Mouse (Mus musculus) liver, embryonic 16.5 days (tissue): ENCODE measurements around the gene Rabl6. TPM values are rescaled to one million over a fixed set of nuclear protein-coding genes. Genes with fewer than 3 reads are reported as not detected.

Experiments
- ATAC-seq: fragments of 200-750 bp; cut with Nextera tagmentation; 2 replicates; pipeline ENCODE4 v1.8.0; 2017; ENCODE audit warnings: low read depth, mild to moderate bottlenecking, moderate number of reproducible peaks, moderate library complexity
- H3K27ac ChIP-seq: fragments of 300-500 bp; sonication (generic); 2 replicates; pipeline ENCODE4 v1.5.1; 2014; ENCODE audit warnings: mild to moderate bottlenecking, low read length
- H3K27me3 ChIP-seq: fragments of 300-500 bp; sonication (generic); 2 replicates; pipeline ENCODE4 v1.6.1; 2014; ENCODE audit warnings: low read depth, low read length, mixed read lengths; ENCODE audit not compliant: control insufficient read depth, insufficient read depth
- H3K36me3 ChIP-seq: fragments of 300-500 bp; sonication (generic); 2 replicates; pipeline ENCODE4 v1.6.1; 2014; ENCODE audit warnings: mild to moderate bottlenecking; ENCODE audit not compliant: control insufficient read depth, insufficient read depth
- H3K4me1 ChIP-seq: fragments of 300-500 bp; sonication (generic); 2 replicates; pipeline ENCODE4 v1.6.1; 2014; ENCODE audit warnings: low read depth, low read length, mixed read lengths; ENCODE audit not compliant: control insufficient read depth
- H3K4me2 ChIP-seq: fragments of 300-500 bp; sonication (generic); 2 replicates; pipeline ENCODE4 v1.6.1; 2014; ENCODE audit warnings: low read depth, low read length, mixed read lengths
- H3K4me3 ChIP-seq: fragments of 300-500 bp; sonication (generic); 2 replicates; pipeline ENCODE4 v1.5.1; 2014; ENCODE audit warnings: low read depth, mild to moderate bottlenecking, low read length
- H3K9ac ChIP-seq: fragments of 300-500 bp; sonication (generic); 2 replicates; pipeline ENCODE4 v1.6.1; 2014; ENCODE audit warnings: low read depth, low read length
- H3K9me3 ChIP-seq: fragments of 300-500 bp; sonication (generic); replicated peaks from 2 replicates; pipeline ENCODE4 v1.6.1; 2016; ENCODE audit warnings: low read length; ENCODE audit not compliant: control insufficient read depth
- WGBS: fragments of 180-500 bp; shearing (Covaris S2); extraction: QIAGEN DNeasy Blood & Tissue Kit; methylation state at CpG from one replicate; pipeline ENCODE4 v1.1.7; 2014; ENCODE audit not compliant: insufficient replicate concordance; 5-methylcytosine and 5-hydroxymethylcytosine counted together
- polyA plus RNA-seq: library from polyadenylated mRNA; unstranded; fragments of >200 nt; fragmentation: Nextera tagmentation; extraction: Ambion mirVana; gene quantifications from 2 replicates; pipeline ENCODE4 v1.2.1, GENCODE M21; 2015

The Rabl6 gene
- polyA plus RNA-seq, 1 experiment from 2014 or later, result 19.9 TPM

- Histone ChIP-seq H3K27ac (no peak overlapping the region), H3K4me1 (peaks cover 21% of the 10 kb centered on the region), H3K27me3 (no peaks in the 10 kb centered on the region), H3K9me3 (no peaks in the 10 kb centered on the region), H3K4me3 (no peak overlapping the region), H3K9ac (no peak overlapping the region), H3K4me2 (no peak overlapping the region), H3K36me3 (peaks cover 21% of the 10 kb centered on the region)
- no peak for ATAC-seq
- 81% methylated on average over 5 of the region's 5 CpGs for WGBS
Observed at GRCm38 (mm10) chr2:25602526-25602925, 5.8 kb downstream of the Rabl6 start.

GRCm38 (mm10) chr2:25600037-25600436 is 8.3 kb downstream of the Rabl6 start:
- peak; percentile 80 for ATAC-seq
- no peak overlapping the region for H3K4me3 ChIP-seq
- H3K27me3 ChIP-seq, result no peaks in the 10 kb centered on the region
- WGBS, result 59% methylated on average over 2 of the region's 2 CpGs
- H3K4me1 ChIP-seq, result peaks cover 7% of the 10 kb centered on the region
- H3K9ac ChIP-seq, result no peak overlapping the region
- peaks cover 37% of the 10 kb centered on the region for H3K36me3 ChIP-seq
- H3K4me2 ChIP-seq, result no peak overlapping the region
- no peaks in the 10 kb centered on the region for H3K9me3 ChIP-seq
- H3K27ac ChIP-seq, result no peak overlapping the region

GRCm38 (mm10) chr2:25598749-25599148 is 9.6 kb downstream of the Rabl6 start:
- no peak overlapping the region for H3K27ac ChIP-seq
- H3K4me2 ChIP-seq, result no peak overlapping the region
- H3K9me3 ChIP-seq, result no peaks in the 10 kb centered on the region
- no peak for ATAC-seq
- no peak overlapping the region for H3K9ac ChIP-seq
- H3K27me3 ChIP-seq, result no peaks in the 10 kb centered on the region
- peaks cover 7% of the 10 kb centered on the region for H3K4me1 ChIP-seq
- H3K36me3 ChIP-seq, result peaks cover 40% of the 10 kb centered on the region
- 88% methylated on average over 1 of the region's 1 CpGs for WGBS
- no peak overlapping the region for H3K4me3 ChIP-seq

- Histone ChIP-seq H3K4me2 (no peak overlapping the region), H3K36me3 (peaks cover 40% of the 10 kb centered on the region), H3K27ac (no peak overlapping the region), H3K4me1 (peaks cover 7% of the 10 kb centered on the region), H3K9me3 (no peaks in the 10 kb centered on the region), H3K27me3 (no peaks in the 10 kb centered on the region), H3K9ac (no peak overlapping the region), H3K4me3 (no peak overlapping the region)
- WGBS, result 80% methylated on average over 5 of the region's 5 CpGs
- ATAC-seq, result no peak
Observed at GRCm38 (mm10) chr2:25596765-25597510, 11.4 kb downstream of the Rabl6 start.

GRCm38 (mm10) chr2:25591863-25592262 is 16.5 kb downstream of the Rabl6 start:
- WGBS, result 62% methylated on average over 2 of the region's 2 CpGs
- H3K36me3 ChIP-seq, result peaks cover 35% of the 10 kb centered on the region
- H3K9ac ChIP-seq, result no peak overlapping the region
- no peaks in the 10 kb centered on the region for H3K9me3 ChIP-seq
- no peak overlapping the region for H3K27ac ChIP-seq
- H3K4me3 ChIP-seq, result no peak overlapping the region
- no peak overlapping the region for H3K4me2 ChIP-seq
- no peaks in the 10 kb centered on the region for H3K4me1 ChIP-seq
- H3K27me3 ChIP-seq, result no peaks in the 10 kb centered on the region
- ATAC-seq, result no peak

- Histone ChIP-seq H3K27ac (no peak overlapping the region), H3K4me3 (no peak overlapping the region), H3K4me1 (no peaks in the 10 kb centered on the region), H3K9ac (no peak overlapping the region), H3K27me3 (no peaks in the 10 kb centered on the region), H3K4me2 (no peak overlapping the region), H3K9me3 (no peaks in the 10 kb centered on the region), H3K36me3 (peaks cover 19% of the 10 kb centered on the region)
- 75% methylated on average over 8 of the region's 8 CpGs for WGBS
- peak; percentile 38; the same call in 1 of the 2 replicates for ATAC-seq
Observed at GRCm38 (mm10) chr2:25588227-25588907, 20.0 kb downstream of the Rabl6 start.

- no peak for ATAC-seq
- no peak overlapping the region for H3K27ac ChIP-seq
- H3K9me3 ChIP-seq, result no peaks in the 10 kb centered on the region
- H3K4me2 ChIP-seq, result no peak overlapping the region
- no peak overlapping the region for H3K4me3 ChIP-seq
- peaks cover 4% of the 10 kb centered on the region for H3K4me1 ChIP-seq
- no peaks in the 10 kb centered on the region for H3K27me3 ChIP-seq
- 76% methylated on average over 8 of the region's 8 CpGs for WGBS
- peaks cover 12% of the 10 kb centered on the region for H3K36me3 ChIP-seq
- H3K9ac ChIP-seq, result no peak overlapping the region
Observed at GRCm38 (mm10) chr2:25587290-25587689, 21.0 kb downstream of the Rabl6 start.

GRCm38 (mm10) chr2:25585601-25586000 is 22.7 kb downstream of the Rabl6 start:
- H3K4me1 ChIP-seq, result peaks cover 19% of the 10 kb centered on the region
- ATAC-seq, result no peak
- WGBS, result 73% methylated on average over 3 of the region's 3 CpGs
- peaks cover 6% of the 10 kb centered on the region for H3K36me3 ChIP-seq
- no peak overlapping the region for H3K4me2 ChIP-seq
- H3K9ac ChIP-seq, result no peak overlapping the region
- no peaks in the 10 kb centered on the region for H3K9me3 ChIP-seq
- no peak overlapping the region for H3K4me3 ChIP-seq
- H3K27ac ChIP-seq, result no peak overlapping the region
- peaks cover 8% of the 10 kb centered on the region for H3K27me3 ChIP-seq

- 75% methylated on average over 4 of the region's 4 CpGs for WGBS
Observed at GRCm38 (mm10) chr2:25584856-25585255, 23.5 kb downstream of the Rabl6 start.

More at GRCm38 (mm10) chr2:25584856-25585255, 23.5 kb downstream of the Rabl6 start:
- Histone ChIP-seq H3K9me3 (no peaks in the 10 kb centered on the region), H3K4me1 (peaks cover 23% of the 10 kb centered on the region), H3K27me3 (peaks cover 16% of the 10 kb centered on the region), H3K27ac (no peak overlapping the region), H3K36me3 (peaks cover 2% of the 10 kb centered on the region; the same call in 1 of the 2 replicates), H3K4me2 (no peak overlapping the region), H3K9ac (no peak overlapping the region), H3K4me3 (no peak overlapping the region)
- no peak for ATAC-seq
